Mouse (Mus musculus) limb, embryonic 14.5 days (tissue): Measurements from ENCODE around the gene Kras. TPM values are rescaled to one million over a fixed set of nuclear protein-coding genes. Genes with fewer than 3 reads are reported as not detected.
A peak's percentile ranks its signal among the peaks of the same experiment; 100 is the strongest.

Source experiments
- ATAC-seq: fragments of 200-750 bp; cut with Nextera tagmentation; 2 replicates; pipeline ENCODE4 v1.8.0; 2017; ENCODE audit warnings: low read depth, moderate number of reproducible peaks, moderate TSS enrichment; ENCODE audit not compliant: low FRiP score
- DNase-seq: peaks from one replicate; pipeline ENCODE4 v3.0.0-alpha.2; 2015; ENCODE audit warnings: low spot score
- H3K27ac ChIP-seq: fragments of 300-500 bp; sonication (generic); replicated peaks from 2 replicates; pipeline ENCODE4 v1.5.1; 2014; ENCODE audit warnings: low read depth, mild to moderate bottlenecking, low read length, moderate library complexity, mixed read lengths
- H3K27me3 ChIP-seq: fragments of 300-500 bp; sonication (generic); 2 replicates; pipeline ENCODE4 v1.6.1; 2014; ENCODE audit warnings: low read length, mixed read lengths; ENCODE audit not compliant: control insufficient read depth, insufficient read depth
- H3K36me3 ChIP-seq: fragments of 300-500 bp; sonication (generic); 2 replicates; pipeline ENCODE4 v1.6.1; 2014; ENCODE audit warnings: mild to moderate bottlenecking, low read length, moderate library complexity, mixed read lengths; ENCODE audit not compliant: control insufficient read depth, insufficient read depth
- H3K4me1 ChIP-seq: fragments of 300-500 bp; sonication (generic); 2 replicates; pipeline ENCODE4 v1.6.1; 2014; ENCODE audit warnings: antibody characterized with exemption, low read length, mixed read lengths; ENCODE audit not compliant: control insufficient read depth, insufficient read depth
- H3K4me2 ChIP-seq: fragments of 300-500 bp; sonication (generic); replicated peaks from 2 replicates; pipeline ENCODE4 v1.6.1; 2014; ENCODE audit warnings: low read depth, mild to moderate bottlenecking, low read length, moderate library complexity; ENCODE audit not compliant: severe bottlenecking
- H3K4me3 ChIP-seq: fragments of 300-500 bp; sonication (generic); replicated peaks from 2 replicates; pipeline ENCODE4 v1.5.1; 2014; ENCODE audit warnings: low read length
- H3K9ac ChIP-seq: fragments of 300-500 bp; sonication (generic); 2 replicates; pipeline ENCODE4 v1.6.1; 2014; ENCODE audit warnings: mild to moderate bottlenecking, low read depth, low read length, moderate library complexity; ENCODE audit not compliant: severe bottlenecking
- H3K9me3 ChIP-seq: fragments of 300-500 bp; sonication (generic); 2 replicates; pipeline ENCODE4 v1.6.1; 2016; ENCODE audit warnings: low read length; ENCODE audit not compliant: control insufficient read depth
- POLR2A ChIP-seq: fragments of 200-500 bp; IDR thresholded peaks from 2 replicates; pipeline ENCODE4 v1.8.0; 2012; ENCODE audit warnings: inconsistent platforms, mild to moderate bottlenecking, moderate library complexity, borderline replicate concordance; ENCODE audit not compliant: insufficient read depth, insufficient read length; ENCODE audit errors: extremely low read depth
- WGBS: fragments of 180-500 bp; shearing (Covaris S2); extraction: QIAGEN DNeasy Blood & Tissue Kit; methylation state at CpG from one replicate; pipeline ENCODE4 v1.1.7; 2014; 5-methylcytosine and 5-hydroxymethylcytosine counted together
- polyA plus RNA-seq, 2 experiments: library from polyadenylated mRNA; depleted of rRNA in 1 of 2; stranded (reverse) in 1 of 2; unstranded in 1 of 2; fragments of >200 nt; fragmentation: Nextera tagmentation in 1 of 2; extraction: Ambion mirVana in 1 of 2; gene quantifications; 2 replicates each; pipeline versions ENCODE4 v1.2.1 to v1.2.3; 2012 to 2014

Kras gene
- polyA plus RNA-seq, 2 experiments: 33.3 to 67.8 TPM

DNA sequence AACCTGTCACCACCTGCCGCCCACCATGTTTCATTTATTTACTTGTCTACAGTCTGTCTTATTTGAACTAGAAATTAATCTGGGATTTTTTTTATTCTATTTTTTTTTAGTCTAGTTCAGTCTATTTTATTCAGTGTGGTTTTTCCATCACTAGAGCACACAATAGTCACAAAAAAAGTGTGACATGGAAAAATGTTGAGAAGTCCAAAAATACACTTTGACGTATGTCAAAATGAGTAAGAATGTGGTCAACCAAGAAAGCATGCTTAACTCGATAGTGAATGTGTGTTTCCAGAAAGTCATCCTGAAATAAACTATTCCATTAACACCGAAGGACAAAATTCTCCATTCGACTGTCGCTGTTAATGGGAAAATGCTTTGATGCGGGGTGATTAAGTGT, 12.3 kb upstream of the Kras start:
- H3K36me3 ChIP-seq: no peaks in the 10 kb centered on the region
- H3K27ac ChIP-seq: no peak overlapping the region
- H3K9ac ChIP-seq: no peak overlapping the region
- ATAC-seq (no peak), DNase-seq (no peak)
- no peak for TF ChIP-seq POLR2A
- H3K4me1 ChIP-seq: peaks cover 4% of the 10 kb centered on the region; the same call in 1 of the 2 replicates
- no peak overlapping the region for H3K4me2 ChIP-seq
- WGBS: 90% methylated on average over 7 of the region's 7 CpGs
- H3K9me3 ChIP-seq: no peaks in the 10 kb centered on the region
- H3K27me3 ChIP-seq: no peaks in the 10 kb centered on the region
- no peak overlapping the region for H3K4me3 ChIP-seq

DNA sequence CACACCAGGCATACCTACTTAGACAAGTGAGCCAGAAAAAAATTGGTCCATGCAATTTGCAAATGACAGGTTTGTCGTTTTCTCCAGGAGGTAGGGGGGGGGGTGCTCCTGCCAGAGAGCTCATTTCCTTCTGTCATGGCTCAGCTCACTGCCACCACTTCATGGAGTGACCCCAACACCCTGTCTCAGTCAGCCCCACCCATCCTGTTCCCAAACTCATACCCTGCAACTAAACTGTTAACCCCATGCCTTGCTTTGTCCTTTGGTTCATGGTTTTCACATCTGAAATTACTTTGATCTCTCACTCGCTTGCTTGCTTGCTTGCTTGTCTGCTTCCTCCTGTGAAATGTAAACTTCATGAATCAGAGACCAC, 6.6 kb upstream of the Kras start:
- Histone ChIP-seq H3K9ac (no peak overlapping the region), H3K36me3 (no peaks in the 10 kb centered on the region), H3K9me3 (no peaks in the 10 kb centered on the region), H3K4me1 (peaks cover 17% of the 10 kb centered on the region), H3K27me3 (no peaks in the 10 kb centered on the region), H3K27ac (no peak overlapping the region), H3K4me3 (no peak overlapping the region), H3K4me2 (no peak overlapping the region)
- ATAC-seq (no peak), DNase-seq (no peak)
- WGBS: 20% methylated on average over 2 of the region's 2 CpGs
- TF ChIP-seq POLR2A: no peak

DNA sequence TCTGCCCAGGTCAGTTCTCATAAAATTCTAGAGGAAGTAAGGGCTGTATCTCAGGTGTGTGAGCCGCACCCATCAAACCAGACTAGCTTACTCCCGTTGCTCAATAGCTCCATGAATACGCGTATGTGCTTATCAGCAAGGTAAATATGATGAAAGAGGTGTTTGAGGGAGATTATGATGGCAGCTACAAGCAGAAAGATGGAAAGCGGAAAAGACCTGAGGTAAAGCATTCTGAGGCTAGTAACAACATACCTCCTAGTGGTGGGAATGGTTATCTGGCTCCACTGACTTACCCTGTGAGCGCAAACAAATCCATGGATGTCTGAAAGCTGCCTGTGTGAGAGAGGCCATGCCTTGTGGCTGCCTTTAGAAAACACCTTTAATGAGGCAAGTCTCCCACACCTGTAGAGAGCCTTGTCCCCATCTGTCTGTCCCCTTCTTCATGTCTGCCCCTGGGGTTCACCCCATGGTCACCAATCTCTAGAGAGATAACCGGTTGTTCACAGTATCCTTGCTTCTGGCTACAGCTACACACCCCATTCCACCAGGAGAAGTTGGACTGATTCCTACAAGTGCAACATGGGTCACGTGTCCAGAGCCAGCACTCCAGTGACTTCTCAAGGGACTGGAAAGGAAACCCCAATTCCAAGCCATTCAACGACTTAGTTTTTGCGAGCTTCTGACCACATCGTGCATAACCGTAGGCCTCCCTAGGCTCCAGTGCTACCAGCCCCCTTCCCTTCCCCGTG, 6.1 kb upstream of the Kras start:
- no peak for DNase-seq
- Histone ChIP-seq H3K27me3 (no peaks in the 10 kb centered on the region), H3K36me3 (no peaks in the 10 kb centered on the region), H3K9me3 (no peaks in the 10 kb centered on the region), H3K4me1 (peaks cover 17% of the 10 kb centered on the region), H3K4me3 (no peak overlapping the region), H3K27ac (no peak overlapping the region), H3K9ac (no peak overlapping the region), H3K4me2 (no peak overlapping the region)
- 0 out of 2 replicates have a peak, but pooled peaks have one; percentile 28 for ATAC-seq
- no peak for TF ChIP-seq POLR2A
- WGBS: 58% methylated on average over 13 of the region's 13 CpGs

- Histone ChIP-seq H3K4me1 (peaks cover 18% of the 10 kb centered on the region), H3K27me3 (no peaks in the 10 kb centered on the region), H3K9ac (peak overlapping the region; percentile 92), H3K27ac (peak overlapping the region; percentile 88), H3K4me2 (peak overlapping the region; percentile 77), H3K36me3 (peaks cover 5% of the 10 kb centered on the region; the same call in 1 of the 2 replicates), H3K4me3 (peak overlapping the region; percentile 95), H3K9me3 (no peaks in the 10 kb centered on the region)
- 10% methylated on average over 16 of the region's 16 CpGs for WGBS
- ATAC-seq (no peak), DNase-seq (no peak)
- no peak for TF ChIP-seq POLR2A
Observed at GRCm38 (mm10) chr6:145250820-145251219, 781 bp upstream of the Kras start.

GRCm38 (mm10) chr6:145249291-145250184, 501 bp downstream of the Kras start:
- peak overlapping the region; percentile 92 for H3K9ac ChIP-seq
- H3K27ac ChIP-seq: peak overlapping the region; percentile 88
- H3K4me1 ChIP-seq: peaks cover 17% of the 10 kb centered on the region
- H3K27me3 ChIP-seq: no peaks in the 10 kb centered on the region
- under 1% methylated on average over 69 of the region's 124 CpGs for WGBS
- no peaks in the 10 kb centered on the region for H3K9me3 ChIP-seq
- peak overlapping the region; percentile 95 for H3K4me3 ChIP-seq
- DNase-seq (no peak), ATAC-seq (peak; percentile 27; the same call in 1 of the 2 replicates)
- peaks cover 9% of the 10 kb centered on the region for H3K36me3 ChIP-seq
- no peak for TF ChIP-seq POLR2A
- H3K4me2 ChIP-seq: peak overlapping the region; percentile 77
